Mouse (Mus musculus) E14TG2a.4 (cell line): ENCODE data around the gene Msh5.

Experiments
- CTCF ChIP-seq: conservative IDR thresholded peaks from 2 replicates; pipeline ENCODE4 v1.5.1; 2014; ENCODE audit warnings: low read length
- NANOG ChIP-seq: IDR thresholded peaks from 2 replicates; pipeline ENCODE4 v1.6.1; 2014; ENCODE audit warnings: borderline replicate concordance, low read length, mixed read lengths

GRCm38 (mm10) chr17:35023756-35024155, 22.8 kb downstream of the Msh5 start:
- no peak for TF ChIP-seq CTCF
- TF ChIP-seq NANOG, result no peak
